Mouse (Mus musculus) spleen, postnatal 36 days (tissue): ENCODE measurements around the gene Ablim2.

Experiments
- DNase-seq, 2 experiments: peaks; one replicate each; pipeline ENCODE4 v3.0.0; 2022; ENCODE audit warnings: low spot score in 2 of 2, mixed read lengths in 1 of 2

The Ablim2 gene

GRCm38 (mm10) chr5:35884689-35885088 lies 127.0 kb downstream of the Ablim2 start:
- no peak for DNase-seq

GRCm38 (mm10) chr5:35888959-35889358 lies 131.3 kb downstream of the Ablim2 start:
- DNase-seq, result no peak

DNA sequence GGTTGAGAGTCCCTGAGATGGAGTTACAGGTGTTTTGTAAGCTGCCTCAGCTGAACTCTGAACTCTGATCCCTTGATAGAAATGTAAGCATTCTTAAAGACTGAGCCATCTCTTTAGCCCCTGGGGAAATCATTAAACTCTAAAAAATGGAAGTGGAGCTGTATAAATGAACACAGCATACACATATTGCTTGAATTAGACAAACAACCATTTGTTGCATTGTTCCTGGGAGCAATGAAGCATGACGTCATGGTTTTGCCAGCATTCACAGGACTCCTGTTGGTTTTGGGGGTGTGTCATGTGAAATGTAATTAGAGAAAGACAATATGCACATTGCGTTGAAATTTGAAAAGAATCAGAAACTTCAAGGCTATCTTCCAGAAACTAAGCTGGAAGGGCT lies 132.0 kb downstream of the Ablim2 start:
- no peak for DNase-seq

GRCm38 (mm10) chr5:35890985-35891730 lies 133.5 kb downstream of the Ablim2 start:
- DNase-seq, result no peak

- no peak for DNase-seq
Measured at GRCm38 (mm10) chr5:35892363-35892762, 134.7 kb downstream of the Ablim2 start.

- DNase-seq, result peak; percentile 98 to 99
Measured at GRCm38 (mm10) chr5:35893093-35893804, 135.6 kb downstream of the Ablim2 start, which contains the start of gene Afap1. Gene Afap1, plus strand, starts transcription at chr5:35893319.

DNA sequence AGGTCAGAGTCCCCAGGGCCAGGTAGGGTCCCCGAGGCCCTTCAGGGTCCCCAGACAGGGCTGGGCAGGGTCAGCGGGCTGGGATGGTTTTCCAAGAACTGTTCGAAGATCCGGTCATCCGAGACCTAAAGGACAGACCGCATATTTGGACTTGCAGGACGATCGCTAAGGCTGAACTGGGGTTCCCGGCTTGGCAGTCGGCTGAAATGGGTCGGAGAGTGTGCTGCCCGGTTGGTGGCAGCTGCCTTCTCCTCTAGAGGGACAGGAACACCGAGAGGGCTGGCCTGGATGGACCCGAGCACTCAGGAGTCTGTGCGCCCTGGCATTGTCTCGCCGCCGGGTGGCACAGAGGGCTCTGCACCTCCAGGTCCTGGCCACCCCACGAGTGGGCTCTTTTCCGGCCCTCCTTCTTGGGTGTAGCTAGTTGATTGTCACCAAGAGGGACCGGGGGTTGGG lies 136.2 kb downstream of the Ablim2 start:
- DNase-seq, result peak; percentile 29 to 38

DNA sequence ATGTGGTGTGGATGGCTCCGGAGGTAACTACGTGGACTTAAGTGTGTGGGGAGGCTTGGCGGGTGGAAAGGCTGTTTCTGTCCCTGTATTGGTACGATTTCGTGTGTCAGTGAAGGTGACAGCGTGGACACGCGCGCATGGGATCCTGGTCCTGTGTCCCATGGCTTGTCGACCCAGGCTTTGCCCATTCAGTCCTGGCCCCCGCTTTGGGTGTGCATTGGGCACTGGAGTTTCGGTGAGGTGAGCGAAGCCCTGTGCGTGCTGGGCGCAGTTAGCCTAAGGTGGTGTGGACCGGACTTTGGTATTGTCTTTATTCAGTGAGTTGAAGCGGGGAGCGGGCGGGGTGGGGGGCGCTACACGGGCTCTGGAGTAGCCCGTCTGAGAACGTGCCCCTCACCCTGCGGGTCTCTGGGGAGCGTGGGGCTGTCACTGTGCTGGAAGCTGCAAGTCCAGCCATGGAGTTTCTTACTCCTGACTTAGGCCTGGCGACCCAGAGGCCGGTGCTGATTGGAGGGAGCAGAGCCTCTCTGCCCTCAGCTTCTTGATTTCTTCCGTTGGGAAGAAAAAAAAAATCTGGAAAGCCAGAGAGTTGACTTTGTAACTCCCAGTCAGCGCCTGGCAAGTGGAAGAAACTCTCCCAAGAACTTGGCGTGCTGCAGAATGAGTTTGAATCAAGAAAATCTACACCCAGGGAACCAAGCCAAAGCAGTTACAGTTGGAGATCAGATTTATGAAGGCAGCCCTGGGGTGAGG lies 136.8 kb downstream of the Ablim2 start:
- no peak for DNase-seq

DNA sequence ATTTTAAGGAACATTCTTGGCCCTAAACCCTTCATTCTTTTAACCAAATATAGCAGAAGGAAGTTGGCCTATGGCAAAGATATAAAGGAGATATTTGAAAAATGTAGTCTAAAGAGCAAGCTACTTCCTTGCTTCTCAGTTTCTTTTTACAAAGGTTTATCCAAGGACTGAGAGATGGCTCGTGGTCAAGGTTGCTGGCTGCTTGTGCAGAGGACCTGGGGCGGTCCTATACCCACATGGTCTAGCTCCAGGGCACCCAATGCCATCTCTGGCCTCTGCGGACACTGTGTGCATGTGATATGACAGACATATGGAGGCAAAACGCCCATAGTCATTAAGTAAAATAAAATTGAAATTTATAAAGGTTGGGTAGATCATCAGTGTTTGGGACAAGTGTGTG lies 138.2 kb downstream of the Ablim2 start:
- DNase-seq, result no peak

DNA sequence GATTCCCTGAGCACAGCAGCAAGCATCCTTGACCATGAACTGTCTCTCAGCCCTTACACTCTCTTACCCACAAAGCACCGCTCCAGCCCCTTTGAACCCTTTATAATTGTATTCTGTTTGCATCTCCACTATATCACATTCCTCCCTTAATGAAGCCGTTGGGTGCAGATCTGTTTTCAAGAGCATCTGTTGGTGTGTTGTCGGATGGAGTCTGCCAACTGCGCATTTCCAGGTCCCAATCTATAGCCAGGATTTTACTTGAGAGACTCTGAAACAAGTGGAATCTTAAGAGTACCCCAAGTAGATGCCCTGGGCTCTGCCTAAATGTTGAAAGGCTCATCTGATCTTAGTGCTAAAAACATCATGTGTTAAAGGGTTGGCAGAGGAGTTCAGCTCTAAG lies 138.9 kb downstream of the Ablim2 start:
- no peak for DNase-seq

DNA sequence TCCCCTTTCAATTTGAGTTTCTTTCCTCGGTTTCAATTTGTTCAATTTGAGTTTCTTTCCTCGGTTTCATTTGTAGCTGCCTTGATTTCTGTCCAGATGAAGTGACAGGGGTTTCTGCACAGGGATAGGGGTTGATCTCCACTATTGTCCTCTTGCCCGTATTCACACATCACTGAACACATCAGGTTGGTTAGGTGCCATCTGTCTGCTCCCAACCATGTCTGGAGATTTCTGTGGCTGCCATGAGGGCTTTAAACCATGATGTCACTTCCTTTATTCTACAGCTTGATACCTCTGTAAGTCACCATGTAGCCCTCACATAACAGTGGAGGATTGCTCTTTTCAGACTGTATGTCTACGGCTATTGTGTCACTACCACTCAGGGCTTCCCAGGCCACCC lies 139.5 kb downstream of the Ablim2 start:
- DNase-seq, result no peak

DNA sequence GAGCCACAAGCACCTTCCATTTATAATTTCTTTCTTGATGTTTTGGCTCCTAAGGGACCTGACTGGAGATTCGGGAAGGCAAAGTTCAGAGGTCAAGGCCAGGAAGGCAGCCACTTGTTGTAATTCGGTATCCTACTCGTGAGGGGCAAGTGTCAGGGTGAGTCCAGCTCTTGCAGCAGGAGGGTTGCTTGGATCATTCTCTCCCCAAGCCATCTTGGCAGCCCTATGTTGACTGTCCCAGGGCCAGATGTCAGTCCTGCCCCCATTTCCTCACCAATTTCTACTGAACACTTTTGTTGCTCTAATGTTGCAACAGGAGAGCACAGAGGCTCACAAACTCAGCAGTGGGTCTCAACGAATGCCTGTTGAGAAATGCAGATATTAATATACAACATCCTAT lies 140.4 kb downstream of the Ablim2 start:
- no peak for DNase-seq

GRCm38 (mm10) chr5:35898994-35899393 lies 141.3 kb downstream of the Ablim2 start:
- DNase-seq, result peak in 1 of 2 experiments; percentile 16

GRCm38 (mm10) chr5:35900401-35901225 lies 142.9 kb downstream of the Ablim2 start:
- DNase-seq, result no peak

DNA sequence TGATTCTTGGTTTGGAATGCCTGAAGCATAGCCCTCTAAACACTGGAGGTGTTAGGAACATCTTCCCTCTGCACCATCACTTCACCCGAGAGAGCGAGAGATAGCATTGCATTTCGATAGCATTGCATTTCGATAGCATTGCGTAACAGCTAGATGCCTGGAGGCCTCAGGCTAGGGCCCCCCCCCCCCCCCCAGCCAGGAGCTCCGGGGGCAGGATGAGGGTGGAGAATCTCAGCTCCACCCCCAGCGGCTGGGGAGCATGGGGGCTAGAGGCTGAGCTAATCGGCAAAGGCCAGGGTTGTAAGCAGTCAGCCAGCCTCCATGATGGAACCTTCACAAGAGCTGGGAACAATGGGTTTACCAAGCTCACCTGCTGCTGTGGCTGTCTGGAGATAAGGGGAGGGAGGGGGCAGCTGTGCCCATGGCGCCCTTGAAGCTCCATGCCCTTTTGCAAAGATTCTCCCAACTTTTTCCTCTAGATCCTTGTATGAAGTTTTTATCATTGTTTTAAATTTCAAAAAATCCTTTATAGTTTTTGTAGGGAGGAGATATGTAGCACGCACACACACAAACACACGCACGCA lies 143.6 kb downstream of the Ablim2 start:
- no peak for DNase-seq

- DNase-seq, result no peak
Measured at GRCm38 (mm10) chr5:35903456-35903855, 145.8 kb downstream of the Ablim2 start.

DNA sequence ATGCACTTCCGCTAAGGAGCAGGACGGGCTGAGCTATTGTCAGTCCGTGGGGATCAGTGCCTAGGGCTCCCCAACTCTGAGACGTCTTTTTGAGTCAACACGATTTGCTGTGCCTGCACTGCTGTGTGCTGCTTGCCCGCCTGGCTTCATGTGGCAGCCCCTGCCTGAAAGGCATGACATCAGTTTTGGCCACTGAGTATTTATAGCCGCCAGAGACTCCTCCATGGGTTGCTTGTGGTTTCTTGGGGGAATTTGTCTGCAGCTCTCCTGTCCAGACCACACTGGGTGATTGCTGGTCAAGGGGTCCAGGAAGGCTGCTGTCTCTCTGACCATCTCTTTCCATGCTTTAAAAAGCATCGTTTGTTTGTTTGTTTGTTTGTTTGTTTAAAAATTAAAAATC lies 147.6 kb downstream of the Ablim2 start:
- no peak for DNase-seq

DNA sequence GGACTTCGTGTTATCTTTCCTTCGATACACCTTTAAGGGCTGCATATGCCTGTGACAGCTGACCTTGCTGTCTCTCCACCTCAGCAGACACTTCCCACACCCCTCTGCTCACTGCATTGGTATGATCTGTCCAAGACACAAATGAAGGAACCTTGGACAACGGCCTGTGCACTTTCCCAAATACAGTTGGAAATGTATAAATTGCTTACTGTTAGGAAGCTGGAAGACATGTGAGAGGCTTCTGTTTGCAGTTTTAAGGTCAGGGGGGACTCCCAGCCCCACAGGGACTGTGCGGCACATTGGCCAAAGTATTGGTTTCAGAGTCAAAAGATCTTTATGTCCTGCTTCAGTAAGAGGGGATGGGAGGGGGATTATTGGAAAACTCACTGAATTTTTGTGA lies 149.4 kb downstream of the Ablim2 start:
- no peak for DNase-seq

DNA sequence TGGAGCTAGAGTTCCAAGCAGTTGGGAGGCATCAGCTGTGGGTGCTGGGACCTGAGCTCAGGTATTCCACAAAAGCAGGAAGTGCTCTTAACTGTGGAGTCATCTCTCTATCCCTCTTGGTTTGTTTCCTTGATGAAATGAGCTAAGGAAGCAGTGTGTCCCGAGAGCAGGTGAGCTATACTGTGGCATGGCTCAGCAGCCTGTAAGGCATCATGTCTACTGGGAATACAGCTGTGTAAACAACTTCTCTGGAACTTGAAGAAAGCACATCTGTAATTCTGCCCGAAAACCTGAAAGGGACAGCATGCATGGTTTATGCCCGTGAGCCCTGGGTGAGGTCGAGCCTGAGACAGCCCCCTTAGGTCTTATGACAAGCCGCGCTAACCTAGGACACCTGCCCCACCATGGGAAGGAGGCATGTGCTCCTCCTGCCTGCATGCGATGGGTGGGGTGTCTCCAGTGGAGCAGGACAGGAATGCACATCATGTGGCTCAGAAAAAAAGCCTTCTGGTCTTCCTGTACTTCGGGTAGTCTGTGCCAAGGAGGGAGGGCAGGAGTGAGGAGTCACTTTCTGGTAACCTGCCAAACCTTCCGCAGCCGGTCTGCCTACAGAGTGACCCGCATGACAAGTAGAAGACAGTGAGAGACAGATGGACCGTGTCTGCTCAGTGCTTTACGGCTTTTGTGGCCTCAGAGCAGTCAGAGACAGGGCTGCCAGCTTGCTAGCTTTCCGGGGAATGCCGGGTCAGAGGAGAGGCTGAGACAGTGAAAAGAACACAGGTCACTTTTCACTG lies 150.2 kb downstream of the Ablim2 start:
- no peak for DNase-seq
